In the genomic region with DNA sequence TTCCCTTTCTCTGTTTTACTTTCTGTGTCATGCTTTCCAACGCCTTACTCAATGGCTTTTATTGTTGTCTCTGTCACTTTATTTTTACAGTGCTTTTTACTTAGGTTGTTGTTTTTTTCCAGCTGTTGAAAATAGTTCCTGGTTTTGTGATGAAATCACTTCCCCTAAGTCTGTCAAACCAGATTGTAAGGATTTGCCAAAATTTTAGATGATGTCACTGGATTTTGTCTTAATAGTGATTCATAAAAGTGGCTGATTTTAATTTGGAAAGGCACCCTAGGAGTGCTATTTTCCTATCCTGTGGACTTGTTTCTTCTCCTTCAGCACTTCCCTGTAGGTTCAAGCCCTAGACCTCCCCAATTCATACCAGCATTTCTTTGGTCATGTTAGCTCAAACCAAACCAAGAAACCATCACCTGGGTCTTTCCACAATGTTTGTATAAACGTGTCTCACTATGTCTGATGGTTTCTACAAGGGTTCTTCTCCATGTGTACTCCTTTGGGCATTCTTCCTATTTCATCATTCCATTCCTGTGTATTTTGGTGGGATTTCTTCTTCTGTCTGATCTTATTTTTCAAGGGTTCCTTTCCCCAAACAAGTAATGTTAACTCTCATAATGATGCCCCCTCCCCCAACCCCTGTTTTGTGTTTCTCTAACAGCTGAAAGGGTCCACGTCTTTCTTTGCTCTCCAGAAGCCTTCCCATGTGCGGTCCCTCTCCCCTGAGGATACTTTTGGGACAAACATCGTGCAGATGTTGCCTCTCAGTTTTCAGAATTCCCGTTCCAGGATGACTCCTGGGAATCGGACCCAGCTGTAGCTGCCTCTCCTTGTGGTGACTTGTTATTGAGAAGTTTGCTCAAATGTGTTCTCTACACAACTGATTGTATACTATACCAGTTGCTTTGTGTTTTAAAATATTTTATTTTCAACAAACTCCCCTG, we compare ENCODE assay signal across 23 mouse cellular contexts.
DNase-seq lines count a peak whose midpoint lies in the region; ATAC-seq and TF ChIP-seq lines count a peak whose summit lies in the region.
"Had no signal": no experiment of that assay in that cellular context is flagged by ENCODE, and none has a peak within 500 bp of the region (broad histone marks: within the 10 kb centered on the region; RNA-seq: fewer than 3 reads in every experiment).

No protein-coding gene starts in this region.

- H3K4me2 ChIP-seq in heart, embryonic 11.5 days = no peak overlapping the region
- H3K4me2 ChIP-seq in forebrain, postnatal 0 days (ENCODE audit: low read depth) = no peak overlapping the region
- H3K4me2 ChIP-seq: forebrain, embryonic 12.5 days; hindbrain, embryonic 15.5 days; intestine, embryonic 15.5 days; kidney, embryonic 15.5 days; limb, embryonic 12.5 days; liver, embryonic 12.5 days; stomach, embryonic 15.5 days had no signal

- H3K36me3 ChIP-seq in heart, embryonic 11.5 days (ENCODE audit: control insufficient read depth, insufficient read depth, low read length) = no peaks in the 10 kb centered on the region
- H3K36me3 ChIP-seq in forebrain, postnatal 0 days (ENCODE audit: insufficient read depth) = no peaks in the 10 kb centered on the region
- H3K36me3 ChIP-seq: embryonic facial prominence, embryonic 10.5 days; forebrain, embryonic 12.5 days; hindbrain, embryonic 15.5 days; intestine, embryonic 15.5 days; kidney, embryonic 15.5 days; limb, embryonic 12.5 days; liver, embryonic 12.5 days; stomach, embryonic 15.5 days had no signal

- no peak overlapping the region for H3K4me3 ChIP-seq in heart, embryonic 11.5 days (ENCODE audit: low read depth, low read length)
- H3K4me3 ChIP-seq in forebrain, postnatal 0 days (ENCODE audit: low read depth, low read length) = no peak overlapping the region
- H3K4me3 ChIP-seq: embryonic facial prominence, embryonic 10.5 days; forebrain, embryonic 12.5 days; hindbrain, embryonic 15.5 days; intestine, embryonic 15.5 days; kidney, embryonic 15.5 days; left cerebral cortex, adult 2 months; limb, embryonic 12.5 days; liver, embryonic 12.5 days; megakaryocyte, embryonic 14.5 days; stomach, embryonic 15.5 days had no signal

- no peak for TF ChIP-seq CTCF in forebrain, postnatal 0 days (IDR thresholded peaks at IDR 0.05; ENCODE audit: low read depth)

- ATAC-seq in heart, embryonic 11.5 days (replicated peaks; ENCODE audit: insufficient number of reproducible peaks, low FRiP score, low TSS enrichment) = no peak
- ATAC-seq in forebrain, postnatal 0 days = no peak
- ATAC-seq: intestine, embryonic 15.5 days; liver, embryonic 12.5 days had no signal

- H3K9ac ChIP-seq in heart, embryonic 11.5 days (ENCODE audit: low read depth, low read length) = no peak overlapping the region
- no peak overlapping the region for H3K9ac ChIP-seq in forebrain, postnatal 0 days
- H3K9ac ChIP-seq: forebrain, embryonic 12.5 days; hindbrain, embryonic 15.5 days; intestine, embryonic 15.5 days; kidney, embryonic 15.5 days; limb, embryonic 12.5 days; liver, embryonic 12.5 days; stomach, embryonic 15.5 days had no signal

- H3K9me3 ChIP-seq in heart, embryonic 11.5 days (replicated peaks; ENCODE audit: control insufficient read depth, low read length) = no peaks in the 10 kb centered on the region
- H3K9me3 ChIP-seq in forebrain, postnatal 0 days (ENCODE audit: low read length) = no peaks in the 10 kb centered on the region
- H3K9me3 ChIP-seq: embryonic facial prominence, embryonic 10.5 days; forebrain, embryonic 12.5 days; hindbrain, embryonic 15.5 days; intestine, embryonic 15.5 days; kidney, embryonic 15.5 days; limb, embryonic 12.5 days; liver, embryonic 12.5 days; megakaryocyte, embryonic 14.5 days; stomach, embryonic 15.5 days had no signal

- no peak overlapping the region for H3K27ac ChIP-seq in heart, embryonic 11.5 days (ENCODE audit: low read depth, low read length)
- H3K27ac ChIP-seq in forebrain, postnatal 0 days (ENCODE audit: low read depth, low read length) = no peak overlapping the region
- H3K27ac ChIP-seq: embryonic facial prominence, embryonic 10.5 days; forebrain, embryonic 12.5 days; hindbrain, embryonic 15.5 days; intestine, embryonic 15.5 days; kidney, embryonic 15.5 days; left cerebral cortex, adult 2 months; limb, embryonic 12.5 days; liver, embryonic 12.5 days; stomach, embryonic 15.5 days had no signal

- intact Hi-C loops in heart, postnatal 25 days (cut with DNase I) = no loop called here
- intact Hi-C loops in left cerebral cortex, postnatal 25 days (cut with DNase I) = no loop called here

- no peaks in the 10 kb centered on the region for H3K4me1 ChIP-seq in heart, embryonic 11.5 days (ENCODE audit: control insufficient read depth, insufficient read depth, low read length)
- H3K4me1 ChIP-seq in forebrain, postnatal 0 days (ENCODE audit: insufficient read depth) = no peaks in the 10 kb centered on the region
- H3K4me1 ChIP-seq: forebrain, embryonic 12.5 days; hindbrain, embryonic 15.5 days; intestine, embryonic 15.5 days; kidney, embryonic 15.5 days; limb, embryonic 12.5 days; liver, embryonic 12.5 days; megakaryocyte, embryonic 14.5 days; stomach, embryonic 15.5 days had no signal

- DNase-seq in heart, adult 18-20 months = peak; percentile 78 to 85
- DNase-seq in adipocyte (ENCODE audit: low spot score) = peak; percentile 43
- peak; percentile 14 to 28 for DNase-seq in gastrocnemius, postnatal 4 days (ENCODE audit: low spot score in 2 of 2)
- DNase-seq in heart, postnatal 25 days (ENCODE audit: low spot score) = peak; percentile 39
- DNase-seq in left cerebral cortex, postnatal 25 days (ENCODE audit: low spot score in 2 of 2) = no peak
- no peak for DNase-seq in forebrain, postnatal 0 days
- no peak for DNase-seq in adrenal gland, postnatal 25 days
- DNase-seq: cerebellum, adult 8-10 months; lung, adult 2 months; midbrain, embryonic 14.5 days; spleen, adult 18-20 months; thymus, adult 2 months had no signal

- 68% methylated on average over 7 of the region's 7 CpGs for WGBS in heart, embryonic 11.5 days (ENCODE audit: insufficient replicate concordance)
- 76% methylated on average over 7 of the region's 7 CpGs for WGBS in forebrain, postnatal 0 days

- H3K27me3 ChIP-seq in heart, embryonic 11.5 days (ENCODE audit: control insufficient read depth, insufficient read depth, low read length) = no peaks in the 10 kb centered on the region
- no peaks in the 10 kb centered on the region for H3K27me3 ChIP-seq in forebrain, postnatal 0 days (ENCODE audit: insufficient read depth, low read length)
- H3K27me3 ChIP-seq: forebrain, embryonic 12.5 days; hindbrain, embryonic 15.5 days; intestine, embryonic 15.5 days; kidney, embryonic 15.5 days; limb, embryonic 12.5 days; liver, embryonic 12.5 days; megakaryocyte, embryonic 14.5 days; stomach, embryonic 15.5 days had no signal

Comparison
In these comparisons a context has a peak if more than half of its experiments do, and no peak if none do; other contexts are left out.
1. DNase-seq: peak in heart, adult 18-20 months (2 of 2), adipocyte (single experiment), gastrocnemius, postnatal 4 days (2 of 2) and heart, postnatal 25 days (single experiment); none in left cerebral cortex, postnatal 25 days (0 of 2), forebrain, postnatal 0 days (single experiment) and adrenal gland, postnatal 25 days (single experiment).